Mouse (Mus musculus): ENCODE results near the gene Mrps9.
"Not testable (repeated sequence)": the region's sequence is repeated elsewhere in the genome, so short reads cannot be mapped to it uniquely, and the experiment has no call there.

Gene Mrps9

DNA sequence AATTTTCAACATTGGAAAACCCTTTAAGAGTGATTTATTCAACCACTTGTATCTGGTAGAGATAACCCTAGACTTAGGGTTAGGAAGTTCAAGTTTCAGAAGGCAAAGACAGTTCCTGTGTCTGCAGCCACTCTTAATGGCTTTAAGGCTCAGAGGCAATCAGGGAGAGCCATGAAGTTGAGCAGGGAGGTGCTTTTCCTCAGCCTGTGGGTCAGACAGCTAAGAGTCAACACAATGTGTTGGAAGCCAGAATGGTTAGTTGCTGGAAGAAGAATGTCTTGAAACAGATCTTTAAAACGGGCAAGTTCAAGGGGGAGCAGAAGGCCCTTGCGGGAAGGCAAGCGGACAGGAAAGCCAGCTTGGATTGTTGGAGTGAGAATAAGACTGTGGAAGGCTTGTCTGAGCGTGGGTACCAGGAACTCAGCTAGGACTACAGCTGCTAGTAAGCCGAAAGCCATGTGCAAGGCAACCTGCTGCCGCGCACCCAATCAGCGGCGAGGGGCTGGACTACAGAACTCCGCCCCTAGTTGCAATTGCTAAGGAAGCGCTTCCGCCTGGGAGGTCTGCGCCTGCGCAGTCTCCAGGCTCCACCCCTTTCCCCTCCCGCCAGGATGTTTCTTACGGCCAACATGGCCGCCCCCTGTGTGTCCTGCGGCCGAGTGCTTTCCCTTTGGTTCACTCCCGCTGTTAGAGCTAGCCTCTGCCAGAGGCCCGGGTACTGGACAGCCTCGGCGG, at the start of gene Mrps9:
TSS of gene Mrps9 (plus strand) at position 571 of the 735 bp plus-strand sequence.
- DNase-seq (ENCODE audit: low spot score in 2 of 2), result peak; percentile 97 to 98

GRCm38 (mm10) chr1:42813301-42813845, 37.7 kb upstream of the Mrps9 start:
- DNase-seq (ENCODE audit: low spot score in 2 of 2), result no peak

- no peak for DNase-seq (ENCODE audit: low spot score in 2 of 2)
Observed at GRCm38 (mm10) chr1:42814798-42815619, 36.0 kb upstream of the Mrps9 start.

DNA sequence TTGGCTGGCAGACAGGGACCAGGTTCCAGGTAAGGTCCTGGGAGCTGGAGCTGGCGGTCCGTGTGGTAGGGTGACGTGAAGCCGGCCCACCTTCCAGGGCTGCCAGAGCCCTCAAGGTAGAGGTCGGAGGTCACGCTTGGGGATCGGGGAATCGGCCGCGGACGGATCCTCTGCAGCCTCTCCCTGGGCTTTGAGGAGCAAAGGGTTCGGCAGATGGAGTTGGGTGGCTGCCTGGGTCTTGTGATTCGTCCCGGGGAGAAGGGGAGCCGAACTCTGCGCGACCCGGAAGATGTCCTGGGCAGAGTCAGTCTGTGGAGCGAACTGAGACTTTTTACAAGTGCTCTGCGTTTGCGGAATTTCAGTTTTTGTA, 350 bp downstream of the Mrps9 start:
- no peak for DNase-seq (ENCODE audit: low spot score in 2 of 2)

DNA sequence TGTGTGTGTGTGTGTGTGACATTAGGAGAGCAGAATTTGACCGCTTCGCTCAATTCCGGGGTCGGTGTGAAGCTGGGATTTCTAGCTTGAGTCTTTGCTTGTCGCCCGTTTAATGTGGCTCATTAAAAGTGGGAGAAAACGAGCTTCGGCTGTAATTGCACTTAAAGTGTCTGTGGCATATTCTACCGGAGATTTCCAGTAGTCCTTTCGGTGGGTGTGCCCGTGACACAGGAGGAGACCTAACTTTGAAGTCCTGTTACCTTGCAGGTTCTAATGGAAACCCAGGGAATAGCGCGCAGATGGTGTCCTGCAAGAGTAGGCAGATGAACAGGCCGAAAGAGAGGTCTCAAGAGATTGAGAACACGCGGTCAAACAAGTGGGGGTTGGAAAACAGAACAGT, 777 bp downstream of the Mrps9 start:
- no peak for DNase-seq (ENCODE audit: low spot score in 2 of 2)

DNA sequence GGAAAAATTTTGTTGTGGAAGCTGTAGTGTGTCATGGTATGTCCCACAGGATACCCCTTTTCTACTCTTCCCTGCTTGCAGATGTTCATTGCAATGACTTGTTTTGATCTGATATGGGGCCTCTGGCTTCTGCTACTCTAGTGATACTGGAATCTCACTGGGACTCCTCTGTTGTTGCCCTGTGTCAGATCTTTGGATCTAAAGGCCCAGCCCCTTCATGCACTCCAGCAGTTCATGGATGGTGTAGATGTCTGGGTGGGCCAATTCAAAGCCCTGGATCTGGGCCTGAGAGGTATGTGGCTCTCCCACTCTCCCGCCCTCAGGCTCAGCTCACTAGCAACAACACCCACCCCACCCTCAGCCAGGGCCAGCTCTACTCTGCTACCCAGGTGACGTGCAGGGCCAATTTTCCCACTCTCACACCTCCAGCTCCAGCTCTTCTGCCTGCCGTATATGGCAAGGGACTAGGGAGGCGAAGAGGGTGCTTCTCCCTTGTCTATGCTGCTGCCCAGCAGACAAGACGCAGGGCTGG, 13.8 kb downstream of the Mrps9 start:
- no peak for DNase-seq (ENCODE audit: low spot score in 2 of 2)

DNA sequence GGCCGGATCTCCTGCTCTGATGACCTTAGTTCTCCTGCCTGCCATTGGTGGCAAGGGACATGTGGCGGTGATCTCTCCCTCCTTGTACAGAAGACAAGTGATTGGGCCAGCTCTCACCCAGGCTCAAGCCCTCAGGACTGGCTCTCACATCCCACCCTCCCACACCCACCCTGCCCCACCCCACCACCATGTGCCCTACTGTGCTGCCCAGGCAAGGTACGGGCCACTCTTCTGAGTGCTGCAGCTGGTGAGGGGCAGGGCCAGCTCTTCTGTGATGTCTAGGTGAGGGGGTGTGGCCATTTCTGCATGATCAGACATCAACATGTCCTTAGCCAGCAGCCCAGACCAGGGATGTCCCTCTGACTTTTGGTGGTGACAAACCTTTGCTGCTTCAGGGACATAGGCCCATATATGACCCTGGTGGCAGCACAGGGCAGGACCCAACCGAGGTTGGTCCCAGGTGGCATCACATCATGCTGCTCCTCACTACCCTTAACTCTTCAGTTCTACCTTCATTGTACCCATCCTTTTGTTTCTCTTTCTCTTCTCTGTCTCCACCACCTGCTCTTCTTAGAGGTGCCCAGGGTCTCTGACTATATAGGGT, 14.4 kb downstream of the Mrps9 start:
- DNase-seq (ENCODE audit: low spot score in 2 of 2), result no peak

GRCm38 (mm10) chr1:42865986-42866385, 15.0 kb downstream of the Mrps9 start:
- DNase-seq (ENCODE audit: low spot score in 2 of 2), result no peak

DNA sequence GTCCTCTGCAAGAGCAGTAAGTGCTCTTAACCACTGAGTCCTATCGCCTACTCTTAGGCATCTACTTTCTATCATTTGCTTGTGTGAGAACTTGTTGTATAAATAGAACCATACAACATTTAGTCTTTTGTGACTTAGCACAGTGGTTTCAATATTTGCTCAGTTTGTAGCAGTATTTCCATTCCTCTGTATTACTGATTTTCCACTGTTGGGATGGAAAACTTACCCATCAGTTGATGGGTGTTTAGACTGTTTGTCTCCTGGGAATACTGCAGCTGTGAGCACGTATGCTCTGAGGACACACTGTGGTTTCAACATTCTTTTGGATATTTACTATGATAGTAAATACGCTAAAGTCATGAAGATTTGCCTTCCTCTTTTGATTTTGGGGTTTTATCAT, 16.2 kb downstream of the Mrps9 start:
- DNase-seq (ENCODE audit: low spot score in 2 of 2), result no peak

GRCm38 (mm10) chr1:42874174-42874573, 23.1 kb downstream of the Mrps9 start:
- DNase-seq (ENCODE audit: low spot score in 2 of 2), result no peak

DNA sequence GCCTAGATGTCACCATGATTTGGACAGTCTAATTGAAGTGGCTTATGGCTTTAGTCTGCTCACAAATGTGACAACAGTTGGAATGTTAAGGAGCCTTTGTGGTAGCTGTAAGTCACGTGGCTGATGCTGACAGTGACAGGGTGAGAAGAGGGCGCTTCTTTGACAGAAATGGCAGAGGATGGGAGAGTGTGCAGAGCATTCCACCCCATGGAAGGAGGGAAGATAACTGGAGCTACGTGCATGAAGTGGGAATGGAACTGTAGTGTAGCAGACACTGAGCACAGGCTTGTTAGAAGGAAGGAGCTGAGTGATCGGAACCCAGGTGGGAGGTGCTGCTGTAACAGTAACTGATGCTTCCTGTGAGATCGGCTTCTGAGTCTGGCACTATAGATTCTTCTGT, 24.2 kb downstream of the Mrps9 start:
- DNase-seq (ENCODE audit: low spot score in 2 of 2), result no peak

GRCm38 (mm10) chr1:42876463-42877093, 25.5 kb downstream of the Mrps9 start:
- DNase-seq (ENCODE audit: low spot score in 2 of 2), result no peak

GRCm38 (mm10) chr1:42877264-42877663, 26.2 kb downstream of the Mrps9 start:
- no peak for DNase-seq (ENCODE audit: low spot score in 2 of 2)

GRCm38 (mm10) chr1:42878851-42879250, 27.8 kb downstream of the Mrps9 start:
- DNase-seq (ENCODE audit: low spot score in 2 of 2), result no peak

GRCm38 (mm10) chr1:42882258-42882657, 31.2 kb downstream of the Mrps9 start:
- DNase-seq (ENCODE audit: low spot score in 2 of 2), result no peak

DNA sequence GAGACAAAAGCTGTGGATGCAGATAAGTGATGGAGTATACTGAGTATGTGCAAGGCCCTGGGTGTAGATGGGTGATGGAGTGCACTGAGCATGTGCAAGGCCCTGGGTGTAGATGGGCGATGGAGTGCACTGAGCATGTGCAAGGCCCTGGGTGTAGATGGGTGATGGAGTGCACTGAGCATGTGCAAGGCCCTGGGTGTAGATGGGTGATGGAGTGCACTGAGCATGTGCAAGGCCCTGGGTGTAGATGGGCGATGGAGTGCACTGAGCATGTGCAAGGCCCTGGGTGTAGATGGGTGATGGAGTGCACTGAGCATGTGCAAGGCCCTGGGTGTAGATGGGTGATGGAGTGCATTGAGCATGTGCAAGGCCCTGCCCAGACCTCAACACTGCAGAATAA, 32.4 kb downstream of the Mrps9 start:
- not testable (repeated sequence) for DNase-seq (ENCODE audit: low spot score in 2 of 2)

- peak in 1 of 2 experiments; percentile 51 for DNase-seq (ENCODE audit: low spot score in 2 of 2)
Observed at GRCm38 (mm10) chr1:42887835-42888234, 36.8 kb downstream of the Mrps9 start.

- DNase-seq (ENCODE audit: low spot score in 2 of 2), result peak in 1 of 2 experiments; percentile 50
Observed at GRCm38 (mm10) chr1:42888541-42889349, 37.7 kb downstream of the Mrps9 start.

GRCm38 (mm10) chr1:42889421-42889887, 38.4 kb downstream of the Mrps9 start:
- DNase-seq (ENCODE audit: low spot score in 2 of 2), result no peak

DNA sequence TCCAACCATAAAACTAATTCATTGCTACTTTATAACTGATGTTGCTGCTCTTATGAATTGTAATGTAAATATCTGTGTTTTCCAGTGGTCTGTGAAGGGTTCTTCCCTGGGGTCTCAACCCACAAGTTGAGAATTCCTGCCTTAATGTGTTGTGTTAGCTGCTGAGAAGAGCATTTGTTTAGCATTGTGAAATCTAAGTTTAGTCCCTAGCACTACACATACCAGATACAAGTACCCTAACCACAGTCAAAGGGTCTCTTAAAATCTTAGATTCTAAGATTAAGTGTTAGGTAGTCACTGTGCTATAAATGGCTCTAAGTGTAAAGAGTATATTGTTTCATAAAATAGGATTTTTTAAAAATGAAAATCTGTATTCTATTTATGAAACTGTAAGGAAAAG, 43.7 kb downstream of the Mrps9 start:
- DNase-seq (ENCODE audit: low spot score in 2 of 2), result no peak

DNA sequence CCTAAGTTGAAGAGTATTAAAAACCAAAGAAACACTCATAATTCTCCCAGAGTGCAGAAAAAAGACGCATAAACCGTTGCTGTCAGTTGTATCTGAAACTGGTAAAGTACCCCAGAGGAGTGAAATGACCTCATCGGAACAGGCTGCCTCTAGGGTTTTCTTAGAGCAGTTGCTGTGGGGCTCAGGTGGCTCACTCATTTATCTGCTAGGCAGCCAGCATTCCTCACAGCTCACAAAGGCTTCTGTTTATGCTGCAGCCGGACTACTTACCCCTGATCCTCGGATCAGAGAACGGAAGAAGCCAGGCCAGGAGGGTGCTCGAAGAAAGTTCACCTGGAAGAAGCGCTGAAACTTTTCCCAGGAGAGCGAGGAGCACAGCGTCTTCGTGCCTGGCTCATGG, 54.1 kb downstream of the Mrps9 start:
- DNase-seq (ENCODE audit: low spot score in 2 of 2), result no peak
